Mouse (Mus musculus) heart, postnatal 10 days (tissue): Measurements from ENCODE around the gene Extl1. TPM values are rescaled to one million over a fixed set of nuclear protein-coding genes. Genes with fewer than 3 reads are reported as not detected.

Source experiments
- DNase-seq, 2 experiments: peaks; one replicate each; pipeline ENCODE4 v3.0.0; 2021
- intact Hi-C: fragments of 180-260 bp; cut with DNase I; formaldehyde crosslinking; loops from one replicate; pipeline ENCODE4 v1.15.1; 2025
- total RNA-seq, 2 experiments: library from RNA; stranded (reverse); gene quantifications; 2 replicates each; pipeline ENCODE4 v1.2.3; 2021

Extl1 gene
- total RNA-seq, 2 experiments from 2014 or later = 4.2 to 5.4 TPM

GRCm38 (mm10) chr4:134319674-134320073 lies 64.0 kb downstream of the Extl1 start:
- intact Hi-C loops = no loop called here
- peak in 1 of 2 experiments; percentile 20 for DNase-seq

- intact Hi-C loops = no loop called here
- DNase-seq = peak; percentile 23 to 50
These were observed 64.6 kb downstream of the Extl1 start for GRCm38 (mm10) chr4:134319074-134319473.

- intact Hi-C loops = no loop called here
- peak; percentile 68 to 70 for DNase-seq
These were observed 67.3 kb downstream of the Extl1 start for GRCm38 (mm10) chr4:134316390-134316789.

GRCm38 (mm10) chr4:134315470-134315869 lies 68.2 kb downstream of the Extl1 start:
- intact Hi-C loops = loop anchor here (2.0 kb wide), 2 partner anchors 15 to 41 kb away; no protein-coding TSS in a partner anchor
- DNase-seq = peak; percentile 81 to 85

GRCm38 (mm10) chr4:134314876-134315275 lies 68.8 kb downstream of the Extl1 start, which contains the start of gene Trim63:
TSS of gene Trim63 (plus strand) at chr4:134315120.
- intact Hi-C loops = loop anchor here (2.0 kb wide), 2 partner anchors 14 to 42 kb away; no protein-coding TSS in a partner anchor
- DNase-seq = peak; percentile 79 to 82

GRCm38 (mm10) chr4:134314081-134314655 lies 69.5 kb downstream of the Extl1 start:
- intact Hi-C loops = loop anchor here (2.0 kb wide), 2 partner anchors 13 to 43 kb away; no protein-coding TSS in a partner anchor
- DNase-seq = no peak

- DNase-seq = no peak
- intact Hi-C loops = no loop called here
These were observed 70.7 kb downstream of the Extl1 start for GRCm38 (mm10) chr4:134312901-134313300.

- DNase-seq = no peak
- intact Hi-C loops = no loop called here
These were observed 71.3 kb downstream of the Extl1 start for GRCm38 (mm10) chr4:134312341-134312740.

- intact Hi-C loops = no loop called here
- no peak for DNase-seq
These were observed 71.9 kb downstream of the Extl1 start for GRCm38 (mm10) chr4:134311784-134312183.

GRCm38 (mm10) chr4:134310656-134311055 lies 73.0 kb downstream of the Extl1 start:
- DNase-seq = no peak
- intact Hi-C loops = no loop called here

- no peak for DNase-seq
- intact Hi-C loops = no loop called here
These were observed 73.5 kb downstream of the Extl1 start for GRCm38 (mm10) chr4:134310106-134310505.

GRCm38 (mm10) chr4:134307367-134308072 lies 76.1 kb downstream of the Extl1 start:
- DNase-seq = peak; percentile 77 to 80

GRCm38 (mm10) chr4:134306963-134307362 lies 76.7 kb downstream of the Extl1 start:
- intact Hi-C loops = no loop called here
- DNase-seq = no peak

More at GRCm38 (mm10) chr4:134307367-134308072, 76.1 kb downstream of the Extl1 start:
- intact Hi-C loops = no loop called here

Other genes with a start within 250 kb of the Extl1 start
- gene Cep85, start 196.7 kb downstream of the Extl1 start, total RNA-seq = 10 to 100 TPM; 29.9 to 32.0 TPM
- gene Gm7534, start 180.8 kb downstream of the Extl1 start, total RNA-seq = not detected
- gene Catsper4, start 156.5 kb downstream of the Extl1 start, total RNA-seq = not detected
- gene Cnksr1, start 145.5 kb downstream of the Extl1 start, total RNA-seq = 1 to 10 TPM; 2.3 to 4.4 TPM
- not detected for gene E130218I03Rik, start 140.2 kb downstream of the Extl1 start, total RNA-seq
- 1 to 10 TPM; 3.7 to 4.0 TPM for gene Zfp593, start 138.3 kb downstream of the Extl1 start, total RNA-seq
- gene Gm30191, start 136.9 kb downstream of the Extl1 start, total RNA-seq = not detected
- 10 to 100 TPM; 13.5 to 15.2 TPM for gene Grrp1, start 129.7 kb downstream of the Extl1 start, total RNA-seq
- 10 to 100 TPM in 1 of 2 experiments, 1 to 10 TPM in 1; 7.5 to 10.3 TPM for gene Pdik1l, start 96.0 kb downstream of the Extl1 start, total RNA-seq
- gene Trim63, start 68.7 kb downstream of the Extl1 start, total RNA-seq = 100 to 1,000 TPM; 238 to 242 TPM
- gene Slc30a2, start 40.7 kb downstream of the Extl1 start, total RNA-seq = under 1 TPM; 0.12 to 0.69 TPM
- 10 to 100 TPM in 1 of 2 experiments, 1 to 10 TPM in 1; 9.6 to 10.2 TPM for gene Pafah2, start 12.5 kb upstream of the Extl1 start, total RNA-seq
- gene Stmn1, start 84.5 kb upstream of the Extl1 start, total RNA-seq = 100 to 1,000 TPM; 131 to 137 TPM
- 10 to 100 TPM in 1 of 2 experiments, 1 to 10 TPM in 1; 9.5 to 12.7 TPM for gene Paqr7, start 112.8 kb upstream of the Extl1 start, total RNA-seq
- gene Aunip, start 127.1 kb upstream of the Extl1 start, total RNA-seq = 1 to 10 TPM in 1 of 2 experiments, under 1 TPM in 1; 0.60 to 1.1 TPM
- gene Mtfr1l, start 151.5 kb upstream of the Extl1 start, total RNA-seq = 100 to 1,000 TPM; 159 to 165 TPM
- 10 to 100 TPM; 38.2 to 45.2 TPM for gene Selenon, start 168.3 kb upstream of the Extl1 start, total RNA-seq